Mouse (Mus musculus): Measurements from ENCODE around the gene Rhbdf2. TPM values are rescaled to one million over a fixed set of nuclear protein-coding genes. Genes with fewer than 3 reads are reported as not detected.
A peak's percentile ranks its signal among the peaks of the same experiment; 100 is the strongest.

Gene Rhbdf2
- polyA plus RNA-seq, 1 experiment from 2014 or later: 17.9 TPM

GRCm38 (mm10) chr11:116647340-116647991, 20.6 kb upstream of the Rhbdf2 start:
- H3K27ac ChIP-seq (ENCODE audit: low read length): peak overlapping the region; percentile 90
- H3K9me3 ChIP-seq (ENCODE audit: control insufficient read depth, low read length): no peaks in the 10 kb centered on the region
- peaks cover 8% of the 10 kb centered on the region for H3K27me3 ChIP-seq (ENCODE audit: control insufficient read depth, insufficient read depth, low read depth, low read length)
- H3K4me1 ChIP-seq (replicated peaks; ENCODE audit: control insufficient read depth, insufficient read depth, low read length): peaks cover 34% of the 10 kb centered on the region
- WGBS: 40% methylated on average over 11 of the region's 11 CpGs
- no peak overlapping the region for H3K4me2 ChIP-seq (ENCODE audit: low read depth, low read length)
- no peaks in the 10 kb centered on the region for H3K36me3 ChIP-seq (ENCODE audit: control insufficient read depth, insufficient read depth, low read length)
- no peak overlapping the region for H3K4me3 ChIP-seq (ENCODE audit: low read length)
- ATAC-seq (ENCODE audit: low read depth): peak; percentile 58
- H3K9ac ChIP-seq (ENCODE audit: low read length): peak overlapping the region; percentile 51

- no peak for ATAC-seq (ENCODE audit: low read depth)
- Histone ChIP-seq H3K36me3 (ENCODE audit: control insufficient read depth, insufficient read depth, low read length) (no peaks in the 10 kb centered on the region), H3K27ac (ENCODE audit: low read length) (peak overlapping the region; percentile 90), H3K9me3 (ENCODE audit: control insufficient read depth, low read length) (no peaks in the 10 kb centered on the region), H3K27me3 (ENCODE audit: control insufficient read depth, insufficient read depth, low read depth, low read length) (peaks cover under 1% of the 10 kb centered on the region; the same call in 1 of the 2 replicates), H3K4me3 (ENCODE audit: low read length) (no peak overlapping the region), H3K9ac (ENCODE audit: low read length) (peak overlapping the region; percentile 51; the same call in 1 of the 2 replicates), H3K4me2 (ENCODE audit: low read depth, low read length) (no peak overlapping the region), H3K4me1 (replicated peaks; ENCODE audit: control insufficient read depth, insufficient read depth, low read length) (peaks cover 34% of the 10 kb centered on the region)
- WGBS: 80% methylated on average over 7 of the region's 7 CpGs
These were observed 20.0 kb upstream of the Rhbdf2 start for GRCm38 (mm10) chr11:116646771-116647170.

DNA sequence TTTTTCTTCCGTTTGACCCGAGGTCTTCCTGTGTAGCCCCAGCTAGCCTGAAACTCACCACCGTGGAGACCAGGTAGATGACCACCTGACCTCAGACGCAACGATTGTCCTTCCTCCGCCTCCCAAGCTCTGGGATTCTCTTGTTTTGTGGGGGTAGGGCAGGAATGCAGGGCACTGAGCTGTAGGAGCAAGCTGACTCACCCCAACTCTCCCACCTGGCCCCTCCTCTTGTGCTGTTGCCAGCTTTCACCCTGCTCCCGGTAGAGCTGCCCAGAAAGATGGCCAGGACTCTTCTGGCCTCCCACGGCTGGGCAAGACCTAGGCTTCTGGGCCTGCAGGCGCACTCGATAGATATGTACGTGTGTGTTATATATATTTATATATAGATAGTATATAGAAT, 19.3 kb upstream of the Rhbdf2 start:
- WGBS: 64% methylated on average over 11 of the region's 11 CpGs
- Histone ChIP-seq H3K9ac (ENCODE audit: low read length) (no peak overlapping the region), H3K9me3 (ENCODE audit: control insufficient read depth, low read length) (no peaks in the 10 kb centered on the region), H3K27me3 (ENCODE audit: control insufficient read depth, insufficient read depth, low read depth, low read length) (no peaks in the 10 kb centered on the region), H3K4me3 (ENCODE audit: low read length) (no peak overlapping the region), H3K36me3 (ENCODE audit: control insufficient read depth, insufficient read depth, low read length) (no peaks in the 10 kb centered on the region), H3K27ac (ENCODE audit: low read length) (no peak overlapping the region), H3K4me2 (ENCODE audit: low read depth, low read length) (no peak overlapping the region), H3K4me1 (replicated peaks; ENCODE audit: control insufficient read depth, insufficient read depth, low read length) (peaks cover 34% of the 10 kb centered on the region)
- no peak for ATAC-seq (ENCODE audit: low read depth)

- 62% methylated on average over 8 of the region's 8 CpGs for WGBS
- Histone ChIP-seq H3K9ac (ENCODE audit: low read length) (no peak overlapping the region), H3K27me3 (ENCODE audit: control insufficient read depth, insufficient read depth, low read depth, low read length) (no peaks in the 10 kb centered on the region), H3K36me3 (ENCODE audit: control insufficient read depth, insufficient read depth, low read length) (no peaks in the 10 kb centered on the region), H3K4me3 (ENCODE audit: low read length) (no peak overlapping the region), H3K27ac (ENCODE audit: low read length) (no peak overlapping the region), H3K4me1 (replicated peaks; ENCODE audit: control insufficient read depth, insufficient read depth, low read length) (peaks cover 34% of the 10 kb centered on the region), H3K4me2 (ENCODE audit: low read depth, low read length) (no peak overlapping the region), H3K9me3 (ENCODE audit: control insufficient read depth, low read length) (no peaks in the 10 kb centered on the region)
- ATAC-seq (ENCODE audit: low read depth): no peak
These were observed 18.8 kb upstream of the Rhbdf2 start for GRCm38 (mm10) chr11:116645446-116646110.

DNA sequence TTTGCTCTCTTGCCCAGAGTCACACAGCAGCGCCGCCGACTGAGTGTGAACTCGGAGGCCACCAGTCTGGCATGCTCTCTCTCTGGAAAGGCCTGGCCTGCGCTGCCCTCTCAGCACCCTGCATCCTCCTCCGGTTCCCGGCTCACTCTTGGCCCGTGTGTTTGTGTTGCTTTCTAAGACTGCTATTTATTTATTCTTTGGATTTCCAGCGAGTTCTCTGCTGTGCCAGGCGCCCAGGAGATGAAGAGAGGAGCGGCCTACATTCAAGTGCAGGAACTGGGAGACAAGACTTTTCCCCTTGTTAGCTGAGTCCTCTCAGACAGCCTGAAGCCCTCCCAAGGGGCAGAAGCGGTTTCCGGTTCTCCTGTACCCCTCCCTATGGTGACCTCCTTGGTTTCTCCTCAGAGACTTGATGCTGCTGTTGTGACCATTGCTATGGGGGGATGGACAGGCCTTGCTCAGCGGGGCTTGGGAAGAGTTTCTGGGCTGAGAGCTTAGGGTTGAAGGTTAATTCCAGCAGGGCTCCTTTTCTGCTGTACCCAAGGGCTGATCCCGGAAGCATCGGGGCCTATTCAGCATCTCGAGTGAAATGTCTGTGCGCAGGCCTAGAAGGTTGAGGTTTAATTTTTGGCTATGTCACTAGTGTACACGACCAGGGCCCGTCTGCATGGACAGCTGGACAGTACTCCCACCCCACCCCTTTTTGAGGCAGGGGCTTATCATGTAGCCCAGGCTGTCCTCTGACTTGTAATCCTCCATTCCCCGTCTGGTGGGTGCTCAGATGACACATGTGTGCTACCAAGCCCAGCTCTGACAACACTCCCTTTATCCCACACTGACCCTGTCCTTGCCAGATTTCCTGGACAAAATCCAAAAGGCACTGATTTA, 17.6 kb upstream of the Rhbdf2 start:
- WGBS: 41% methylated on average over 21 of the region's 21 CpGs
- Histone ChIP-seq H3K4me1 (replicated peaks; ENCODE audit: control insufficient read depth, insufficient read depth, low read length) (peaks cover 34% of the 10 kb centered on the region), H3K9me3 (ENCODE audit: control insufficient read depth, low read length) (no peaks in the 10 kb centered on the region), H3K27me3 (ENCODE audit: control insufficient read depth, insufficient read depth, low read depth, low read length) (no peaks in the 10 kb centered on the region), H3K4me3 (ENCODE audit: low read length) (no peak overlapping the region), H3K27ac (ENCODE audit: low read length) (peak overlapping the region; percentile 33), H3K36me3 (ENCODE audit: control insufficient read depth, insufficient read depth, low read length) (no peaks in the 10 kb centered on the region), H3K4me2 (ENCODE audit: low read depth, low read length) (no peak overlapping the region), H3K9ac (ENCODE audit: low read length) (no peak overlapping the region)
- ATAC-seq (ENCODE audit: low read depth): no peak

DNA sequence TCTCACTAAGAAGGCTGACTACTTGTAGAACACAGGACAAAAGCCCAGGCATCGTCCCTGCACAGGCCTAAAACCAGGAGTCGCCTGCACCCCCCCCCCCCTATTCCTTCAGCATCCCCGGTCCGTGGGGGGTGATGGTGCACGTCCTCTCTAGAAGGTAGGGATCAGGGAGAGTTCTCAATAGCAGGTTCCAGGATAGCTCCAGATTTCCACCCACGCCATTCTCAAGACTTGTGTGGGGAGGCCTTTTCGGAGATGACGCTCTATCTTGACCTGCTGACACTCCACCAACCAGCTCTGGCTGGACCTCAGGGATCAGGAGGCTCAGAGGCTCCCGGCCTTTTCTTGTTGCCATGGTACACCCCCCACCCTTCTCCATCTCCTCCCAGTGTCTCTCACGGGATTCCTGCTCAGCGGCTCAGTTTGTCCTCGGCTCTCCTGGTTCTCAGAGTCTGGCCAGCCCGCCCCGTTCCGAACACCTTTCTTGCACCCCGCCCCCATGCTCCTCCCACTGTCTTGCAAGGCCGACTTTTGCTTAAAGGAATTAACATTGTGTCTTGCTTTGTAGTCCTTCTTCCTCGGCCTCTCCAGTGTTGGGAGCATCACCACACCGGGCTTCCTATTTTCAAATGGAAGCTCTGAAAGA, 16.9 kb upstream of the Rhbdf2 start:
- no peaks in the 10 kb centered on the region for H3K9me3 ChIP-seq (ENCODE audit: control insufficient read depth, low read length)
- H3K4me3 ChIP-seq (ENCODE audit: low read length): no peak overlapping the region
- no peak overlapping the region for H3K9ac ChIP-seq (ENCODE audit: low read length)
- no peak; the same call in 1 of the 2 replicates for ATAC-seq (ENCODE audit: low read depth)
- H3K4me1 ChIP-seq (replicated peaks; ENCODE audit: control insufficient read depth, insufficient read depth, low read length): peaks cover 32% of the 10 kb centered on the region
- H3K4me2 ChIP-seq (ENCODE audit: low read depth, low read length): peak overlapping the region; percentile 29
- H3K27me3 ChIP-seq (ENCODE audit: control insufficient read depth, insufficient read depth, low read depth, low read length): no peaks in the 10 kb centered on the region
- no peaks in the 10 kb centered on the region for H3K36me3 ChIP-seq (ENCODE audit: control insufficient read depth, insufficient read depth, low read length)
- peak overlapping the region; percentile 33; the same call in 1 of the 2 replicates for H3K27ac ChIP-seq (ENCODE audit: low read length)
- 16% methylated on average over 19 of the region's 19 CpGs for WGBS

- Histone ChIP-seq H3K9ac (ENCODE audit: low read length) (no peak overlapping the region), H3K27ac (ENCODE audit: low read length) (no peak overlapping the region), H3K27me3 (ENCODE audit: control insufficient read depth, insufficient read depth, low read depth, low read length) (no peaks in the 10 kb centered on the region), H3K9me3 (ENCODE audit: control insufficient read depth, low read length) (no peaks in the 10 kb centered on the region), H3K4me2 (ENCODE audit: low read depth, low read length) (peak overlapping the region; percentile 29), H3K36me3 (ENCODE audit: control insufficient read depth, insufficient read depth, low read length) (no peaks in the 10 kb centered on the region), H3K4me1 (replicated peaks; ENCODE audit: control insufficient read depth, insufficient read depth, low read length) (peaks cover 24% of the 10 kb centered on the region), H3K4me3 (ENCODE audit: low read length) (no peak overlapping the region)
- 33% methylated on average over 14 of the region's 14 CpGs for WGBS
- peak; percentile 35 for ATAC-seq (ENCODE audit: low read depth)
These were observed 16.1 kb upstream of the Rhbdf2 start for GRCm38 (mm10) chr11:116642681-116643578.

- H3K9ac ChIP-seq (ENCODE audit: low read length): no peak overlapping the region
- H3K27me3 ChIP-seq (ENCODE audit: control insufficient read depth, insufficient read depth, low read depth, low read length): no peaks in the 10 kb centered on the region
- no peak overlapping the region for H3K4me3 ChIP-seq (ENCODE audit: low read length)
- H3K4me1 ChIP-seq (replicated peaks; ENCODE audit: control insufficient read depth, insufficient read depth, low read length): peaks cover 12% of the 10 kb centered on the region
- 57% methylated on average over 3 of the region's 3 CpGs for WGBS
- H3K36me3 ChIP-seq (ENCODE audit: control insufficient read depth, insufficient read depth, low read length): no peaks in the 10 kb centered on the region
- H3K4me2 ChIP-seq (ENCODE audit: low read depth, low read length): no peak overlapping the region
- H3K27ac ChIP-seq (ENCODE audit: low read length): no peak overlapping the region
- no peaks in the 10 kb centered on the region for H3K9me3 ChIP-seq (ENCODE audit: control insufficient read depth, low read length)
- no peak for ATAC-seq (ENCODE audit: low read depth)
These were observed 14.9 kb upstream of the Rhbdf2 start for GRCm38 (mm10) chr11:116641731-116642130.

Data from lung, embryonic 16.5 days (tissue).